Mouse (Mus musculus): ENCODE data around the gene Rad51b.

The Rad51b gene

DNA sequence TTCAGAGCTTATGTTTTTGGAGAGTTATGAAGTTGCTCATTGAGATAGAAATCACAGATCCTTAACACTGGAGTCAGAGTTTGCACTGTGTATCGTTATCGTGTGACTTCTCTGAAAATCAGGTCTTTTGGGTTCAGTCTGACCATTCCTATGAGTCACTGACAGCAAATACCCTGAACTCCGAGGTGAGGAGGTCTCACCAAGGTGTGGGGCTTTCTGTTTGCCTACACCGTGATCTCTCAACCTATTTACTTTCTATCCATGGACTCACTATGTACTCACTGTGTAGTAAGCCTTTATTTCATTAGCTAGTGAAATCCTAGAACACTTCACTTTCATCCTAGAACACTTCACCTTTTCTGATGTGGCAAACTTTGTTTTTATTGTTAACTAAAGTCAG, 34.6 kb downstream of the Rad51b start:
- DNase-seq: no peak

DNA sequence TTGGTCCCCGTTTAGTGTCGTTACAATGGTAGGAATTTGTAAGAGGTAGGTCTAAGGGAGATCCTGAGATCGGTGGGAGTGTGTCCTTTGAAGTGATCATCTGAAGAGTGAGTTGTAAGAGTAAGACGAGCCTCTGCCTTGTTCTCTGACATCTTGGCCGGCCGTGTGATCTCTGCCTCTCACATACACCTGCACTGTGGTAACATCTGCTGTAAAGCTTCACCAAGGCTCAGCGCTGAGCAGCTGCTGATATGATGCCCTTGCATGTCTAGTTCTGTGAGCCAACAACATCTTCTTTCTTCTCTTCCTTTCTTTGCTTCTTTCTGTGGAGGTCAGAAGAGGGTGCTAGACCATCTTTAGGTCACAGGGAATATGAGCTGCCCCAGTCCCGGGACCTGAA, 41.7 kb downstream of the Rad51b start:
- peak; percentile 23 to 54 for DNase-seq

DNA sequence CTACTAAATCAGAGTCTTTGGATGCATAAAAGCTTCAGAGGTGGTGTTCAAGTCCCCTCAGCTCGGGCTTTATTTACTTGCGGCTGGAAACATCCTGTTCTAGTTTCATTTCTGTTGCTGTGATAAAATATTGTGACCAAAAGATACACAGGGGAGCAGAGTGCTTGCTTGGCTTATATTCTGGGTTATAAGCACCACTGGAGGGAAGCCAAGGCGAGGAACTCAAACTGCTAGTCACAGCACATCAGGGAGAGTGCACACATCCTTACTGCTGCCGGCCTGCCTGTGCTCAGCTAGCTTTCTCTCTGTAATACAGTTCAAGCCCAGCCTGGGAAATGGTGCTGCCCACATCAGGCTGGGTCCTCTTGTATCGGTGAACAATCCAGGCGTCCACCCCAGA, 43.4 kb downstream of the Rad51b start:
- DNase-seq: no peak

DNA sequence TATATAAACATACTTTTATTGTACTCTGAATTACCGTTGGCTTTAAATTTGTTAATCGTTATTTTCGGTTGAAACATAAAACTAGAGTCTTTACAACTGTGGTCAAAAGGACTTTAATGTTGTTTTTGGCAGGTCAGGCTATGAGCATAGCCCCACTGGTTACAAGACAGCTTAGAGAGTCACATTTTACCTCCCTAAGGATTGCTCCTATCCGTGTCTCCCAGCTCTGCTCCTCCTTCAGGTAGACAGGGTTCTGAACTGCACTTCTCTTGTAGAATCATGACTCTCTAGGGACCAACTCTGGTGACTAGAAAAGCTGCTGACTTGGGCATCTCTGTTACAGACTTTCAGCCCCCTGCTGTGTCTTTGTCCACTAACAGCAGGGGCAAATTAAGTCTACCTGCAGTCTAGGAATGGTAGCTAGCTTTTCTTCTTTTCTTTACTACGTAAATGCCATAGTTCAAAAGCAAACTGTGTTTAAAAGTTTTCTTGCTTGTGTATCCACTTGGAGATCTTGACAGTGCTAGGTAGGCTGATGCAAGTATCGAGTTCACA, 44.3 kb downstream of the Rad51b start:
- DNase-seq: no peak

DNA sequence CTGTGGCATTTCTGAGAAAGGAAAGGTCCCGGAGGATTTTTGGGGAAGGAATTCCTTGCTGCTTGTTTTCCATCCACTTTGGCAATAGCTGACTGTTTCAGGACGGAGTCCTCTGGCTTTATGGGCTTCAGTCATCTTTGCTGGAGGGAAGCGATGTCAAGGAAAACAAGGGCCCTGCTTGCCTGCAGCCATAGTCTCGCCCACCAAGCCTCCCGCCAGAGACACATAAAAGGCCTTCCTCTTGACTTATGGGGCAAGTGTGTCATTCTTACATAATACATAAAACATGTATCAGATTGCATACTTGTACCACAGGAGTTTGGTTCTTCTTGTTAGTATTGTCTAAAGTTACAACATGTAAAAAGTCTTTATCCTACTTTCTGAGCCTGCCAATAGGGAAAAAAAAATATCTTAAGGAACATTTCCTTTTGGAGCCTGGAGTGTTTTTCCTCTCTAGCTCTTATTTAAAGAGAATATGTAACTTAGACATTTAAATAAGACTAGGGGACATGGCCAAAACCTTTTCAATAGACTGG, 49.2 kb downstream of the Rad51b start:
- DNase-seq: no peak

DNA sequence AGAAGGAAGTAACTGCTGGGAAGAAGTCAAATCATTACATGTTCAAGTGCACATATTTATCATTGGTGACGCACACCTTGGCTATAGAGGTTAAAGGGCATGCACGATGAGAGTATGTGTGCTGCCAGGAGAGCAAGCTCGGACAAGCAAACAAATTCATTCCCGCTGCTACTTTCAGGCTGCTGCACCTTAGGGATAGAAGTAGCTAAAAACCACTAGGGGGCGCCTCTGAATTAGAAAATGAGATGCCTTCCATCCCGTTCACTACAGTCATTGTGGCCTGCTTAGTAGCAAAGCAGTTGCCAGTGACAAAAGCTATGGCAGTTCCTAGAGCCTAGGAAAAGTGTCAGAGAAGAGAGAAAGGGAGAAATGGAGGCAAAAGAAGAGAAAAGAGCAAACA, 50.6 kb downstream of the Rad51b start:
- DNase-seq: peak; percentile 17 to 21

DNA sequence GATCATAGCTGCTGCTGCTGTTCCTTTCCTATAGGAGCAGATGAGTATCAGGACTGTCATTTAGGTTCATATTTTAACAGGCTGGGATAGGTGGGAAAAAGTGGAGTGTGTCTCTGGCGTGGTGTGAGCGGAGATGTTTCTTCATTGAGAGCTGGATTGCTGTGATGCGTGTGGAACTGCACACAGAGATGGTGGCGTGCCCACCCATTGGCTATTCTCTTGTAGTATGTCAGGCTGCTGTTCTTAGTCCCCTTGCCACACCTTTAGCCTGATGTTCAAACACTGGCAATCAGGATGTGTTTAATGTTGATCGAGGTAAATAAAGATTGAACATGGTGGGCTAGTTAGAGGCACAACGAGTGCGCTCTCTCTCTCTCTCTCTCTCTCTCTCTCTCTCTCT, 54.4 kb downstream of the Rad51b start:
- DNase-seq: no peak

DNA sequence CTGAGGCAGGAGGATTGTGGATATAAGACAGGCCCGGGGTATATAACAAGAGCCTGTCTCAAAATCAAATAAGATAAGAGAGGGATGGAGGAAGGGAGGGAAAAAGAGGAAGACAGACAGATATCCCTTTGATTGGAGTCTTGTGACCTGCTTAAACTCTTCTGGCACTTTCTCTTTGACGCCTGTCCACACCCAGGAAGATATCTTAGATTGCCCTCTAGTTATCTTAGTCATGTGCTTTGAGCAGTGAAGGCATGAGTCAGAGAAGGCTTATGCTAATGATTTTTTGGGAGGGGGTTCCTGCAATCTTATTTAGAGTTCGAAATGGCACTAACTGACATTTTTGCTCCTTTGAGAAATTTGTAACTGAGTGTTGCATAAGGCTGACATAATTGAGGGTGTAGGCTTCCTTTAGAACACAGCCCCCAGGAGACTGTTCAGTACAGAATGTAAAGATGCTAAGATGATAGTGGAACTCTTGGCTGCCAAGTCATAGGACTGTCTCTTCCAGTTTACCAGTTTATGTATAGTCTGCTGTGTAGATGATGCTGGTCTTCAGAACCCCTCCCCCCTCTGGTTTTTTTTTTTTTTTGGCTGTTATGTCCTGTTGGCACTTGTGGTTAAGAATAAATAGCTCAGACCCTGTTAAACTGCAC, 55.1 kb downstream of the Rad51b start:
- no peak for DNase-seq

DNA sequence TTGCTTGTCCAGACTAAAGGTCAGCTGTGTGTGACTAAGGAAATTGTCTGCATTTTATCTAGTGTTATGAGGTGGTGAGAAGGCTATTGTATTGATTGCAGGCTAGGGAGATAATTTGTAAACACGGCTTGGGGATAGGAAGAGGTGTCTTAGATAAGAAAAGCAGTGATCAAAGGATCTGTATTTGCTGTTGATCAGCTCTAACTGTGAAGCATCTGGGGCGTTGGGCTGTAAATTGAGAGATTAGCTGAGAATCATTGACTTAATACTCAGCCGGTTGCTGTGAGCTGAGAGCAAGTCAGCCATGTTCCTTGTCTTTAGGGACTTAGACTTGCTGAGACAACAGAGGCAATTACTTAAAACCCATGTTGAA, 55.6 kb downstream of the Rad51b start:
- DNase-seq: no peak

DNA sequence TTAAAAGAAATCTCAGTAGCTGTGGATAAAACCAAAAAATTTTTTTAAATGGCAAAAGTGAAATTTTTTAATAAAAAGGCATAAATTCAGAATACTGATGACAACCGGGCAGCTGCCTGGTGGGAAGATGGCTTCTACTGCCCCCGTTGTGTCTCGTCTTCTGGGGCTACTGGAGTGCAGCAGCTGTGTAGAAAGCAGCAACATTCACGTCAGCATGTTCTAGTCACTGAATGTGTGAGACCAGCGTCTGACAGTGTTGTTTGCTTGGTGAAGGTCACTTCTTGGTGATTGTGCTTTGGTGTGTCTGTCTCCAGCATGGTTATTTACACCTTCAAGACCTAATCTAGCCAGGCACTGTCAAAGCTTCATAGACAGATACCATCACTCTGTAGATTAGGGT, 56.3 kb downstream of the Rad51b start:
- DNase-seq: no peak

DNA sequence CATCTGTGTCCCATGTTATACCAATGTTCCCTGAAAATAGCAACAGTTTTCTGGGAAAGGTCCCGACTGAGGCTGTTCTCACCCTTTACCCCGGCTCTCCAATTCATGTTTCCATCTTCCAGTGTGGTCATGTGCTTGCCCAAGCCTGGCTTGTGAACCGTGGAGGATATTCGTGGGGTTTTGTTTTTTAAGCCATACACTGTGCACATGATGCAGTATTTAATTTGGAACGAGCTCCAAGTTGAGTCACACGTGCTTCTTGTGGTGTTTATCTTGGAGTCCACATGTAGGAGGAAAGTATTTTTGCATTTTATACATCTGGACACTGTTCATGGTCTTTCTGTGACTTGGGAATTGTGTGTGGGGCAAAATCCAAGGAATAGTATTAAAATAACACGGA, 57.5 kb downstream of the Rad51b start:
- DNase-seq: no peak

DNA sequence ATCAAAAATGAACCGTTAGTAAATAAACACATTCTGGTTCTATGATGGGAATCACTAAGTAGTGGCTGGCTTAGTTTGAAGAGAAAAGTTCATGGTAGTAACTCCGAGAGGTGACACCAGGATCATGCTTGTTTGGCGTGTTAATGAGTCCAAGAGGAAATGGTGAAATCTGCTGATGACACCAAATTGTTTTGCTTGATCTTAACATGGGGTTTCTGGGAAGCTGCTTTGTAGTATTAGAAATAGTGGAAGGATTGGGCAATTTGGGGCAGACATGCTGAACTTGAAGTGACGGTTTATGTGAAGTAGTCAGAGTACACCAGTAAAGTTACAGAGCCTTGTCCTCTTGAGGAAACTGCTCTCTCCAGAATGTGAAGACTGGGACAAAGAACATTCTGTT, 59.1 kb downstream of the Rad51b start:
- no peak for DNase-seq

DNA sequence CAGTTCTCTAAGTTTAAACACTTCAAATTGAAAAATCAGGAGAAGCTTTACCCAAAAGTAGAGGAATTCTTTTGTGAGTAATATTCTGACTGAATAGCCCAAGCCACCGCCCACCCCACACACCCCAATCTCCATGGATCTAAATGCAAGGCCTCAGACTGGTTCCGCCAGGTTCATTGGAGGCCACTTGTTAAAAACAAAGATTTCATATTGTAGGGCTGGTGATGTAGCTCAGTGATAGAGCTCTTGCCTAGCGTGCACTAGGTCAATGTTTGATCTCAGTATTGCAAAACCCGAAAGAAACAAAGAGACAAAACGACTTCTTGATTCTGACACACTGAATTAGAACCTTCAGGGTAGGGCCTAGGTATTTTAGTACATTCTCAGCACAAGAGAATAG, 60.5 kb downstream of the Rad51b start:
- DNase-seq: no peak

DNA sequence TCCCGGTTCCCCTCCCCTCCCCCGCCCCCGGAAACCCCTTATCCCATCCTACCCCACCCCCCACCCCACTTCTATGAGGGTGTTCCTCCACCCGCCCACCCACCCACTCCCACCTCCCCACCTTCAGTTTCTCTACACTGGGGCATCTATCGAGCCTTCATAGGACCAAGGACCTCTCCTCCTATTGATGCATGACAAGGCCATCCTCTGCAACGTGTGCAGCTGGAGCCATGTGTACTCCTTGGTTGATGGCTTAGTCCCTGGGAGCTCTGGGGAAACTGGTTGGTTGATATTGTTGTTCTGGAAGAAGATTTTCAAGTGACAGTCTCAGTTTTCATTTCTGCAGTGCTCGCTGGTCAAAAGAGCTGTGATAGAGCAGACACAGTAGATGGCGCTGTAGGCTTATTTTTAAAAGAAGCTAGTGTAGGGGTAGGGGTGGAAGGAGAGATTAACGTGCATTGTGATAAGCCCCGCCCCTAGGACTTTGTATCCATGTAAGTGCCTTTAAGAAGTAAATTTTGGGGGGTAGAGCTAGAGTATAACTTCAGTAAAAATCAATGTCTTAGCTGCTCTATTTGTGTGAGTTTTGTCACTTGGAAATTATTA, 61.6 kb downstream of the Rad51b start:
- peak; percentile 20 to 44 for DNase-seq

DNA sequence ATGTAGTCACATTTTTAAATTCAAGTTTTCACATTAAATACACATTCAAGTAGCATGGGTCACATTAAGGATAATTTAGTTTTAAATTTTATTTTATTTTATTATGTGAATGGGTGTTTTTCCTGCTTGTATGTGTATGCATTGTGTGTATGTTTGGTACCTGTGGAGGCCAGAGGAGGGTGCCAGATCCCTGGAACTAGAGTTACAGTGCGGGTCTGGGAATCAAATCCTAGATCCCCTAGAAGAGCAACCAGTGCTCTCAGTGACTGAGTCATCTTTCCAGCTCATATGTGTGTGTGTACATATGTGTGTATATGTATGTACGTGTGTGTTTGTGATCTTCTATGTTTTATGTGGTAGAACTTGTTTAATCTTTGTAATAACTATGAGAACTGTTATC, 62.3 kb downstream of the Rad51b start:
- no peak for DNase-seq

DNA sequence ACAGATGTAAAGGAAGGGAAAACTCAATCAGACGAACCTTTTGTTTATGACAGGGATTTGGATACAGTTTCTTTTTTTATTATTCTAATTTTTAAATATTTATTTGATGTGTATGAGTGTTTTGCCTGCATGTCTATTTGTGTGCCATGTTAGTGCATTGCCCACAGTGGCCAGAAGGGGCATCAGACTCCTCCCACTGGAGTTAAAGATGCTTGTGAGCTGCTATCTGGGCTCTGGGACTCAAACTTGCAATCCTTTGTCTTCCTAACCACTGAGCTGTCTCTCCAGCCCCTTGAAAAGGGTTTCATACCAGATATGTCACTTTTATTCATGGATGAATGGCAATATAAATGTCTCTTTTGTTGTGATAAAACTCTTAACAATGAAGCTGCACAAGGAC, 65.1 kb downstream of the Rad51b start:
- peak; percentile 43 to 51 for DNase-seq

DNA sequence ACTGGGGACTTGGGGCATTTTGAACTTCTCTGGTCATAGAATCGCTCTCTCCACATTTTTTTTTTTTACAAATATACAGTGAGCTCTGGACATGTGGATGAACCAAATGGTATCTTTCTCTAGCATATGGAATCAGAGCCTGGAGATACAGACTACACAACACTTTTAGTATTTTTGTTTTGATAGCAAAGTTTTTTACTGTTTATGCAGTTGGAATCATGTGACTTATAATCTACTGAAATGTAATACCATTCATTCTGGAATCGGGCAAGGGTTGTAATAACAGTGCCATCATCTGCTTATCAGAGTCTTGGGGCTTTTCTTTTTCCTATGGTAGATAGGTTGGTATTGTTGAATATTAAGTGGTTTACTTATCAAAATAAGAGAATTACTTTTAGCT, 67.2 kb downstream of the Rad51b start:
- no peak for DNase-seq

DNA sequence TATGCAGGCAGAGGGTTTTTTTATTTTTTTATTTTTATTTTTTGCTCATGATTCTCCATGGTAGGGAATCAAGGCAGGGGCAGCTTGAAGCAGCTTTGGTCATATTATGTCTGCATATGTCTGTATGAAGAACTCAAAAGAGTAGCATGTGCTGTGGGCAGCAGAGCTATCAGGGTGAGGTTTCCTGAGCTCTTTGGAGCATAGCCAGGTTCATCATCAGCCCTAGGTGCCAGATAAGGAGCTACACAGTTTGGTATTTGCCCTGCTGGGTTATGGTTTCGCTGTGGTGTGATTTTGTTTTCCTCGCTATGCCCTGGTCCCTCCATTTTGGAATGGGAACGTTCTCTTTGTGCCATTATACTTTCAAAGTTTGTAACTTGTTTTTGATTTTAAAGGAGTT, 71.7 kb downstream of the Rad51b start:
- DNase-seq: no peak

DNA sequence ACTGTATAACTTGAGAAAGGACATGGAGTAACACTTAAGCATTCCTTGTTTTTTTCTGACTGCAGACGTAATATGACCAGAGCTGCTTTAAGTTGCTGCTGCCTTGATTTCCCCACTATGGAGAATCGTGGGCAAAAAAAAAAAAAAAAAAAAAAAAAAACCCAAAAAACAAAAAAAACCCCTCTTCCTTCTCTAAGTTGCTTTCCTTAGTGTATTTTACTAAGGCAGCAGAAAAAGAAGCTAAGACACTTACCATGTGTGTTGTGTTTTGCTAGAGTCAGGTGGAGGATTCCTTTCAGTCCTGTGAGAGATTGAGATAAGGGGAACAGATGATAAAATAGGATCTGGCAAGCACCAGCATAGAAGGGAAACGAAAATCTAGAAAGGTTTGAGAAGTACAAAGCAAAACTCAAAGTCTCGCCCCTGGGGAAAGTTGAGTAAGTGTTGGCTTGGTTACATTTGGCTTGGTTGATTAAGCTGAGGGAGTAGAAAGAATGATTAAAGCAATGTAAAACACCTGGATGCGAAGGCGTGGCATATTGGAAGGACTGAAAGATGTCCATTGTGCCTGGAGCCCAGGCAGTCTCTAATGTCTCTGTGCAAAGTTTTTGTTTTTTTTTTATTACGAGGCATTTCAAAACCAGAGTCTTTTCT, 72.6 kb downstream of the Rad51b start:
- DNase-seq: no peak

DNA sequence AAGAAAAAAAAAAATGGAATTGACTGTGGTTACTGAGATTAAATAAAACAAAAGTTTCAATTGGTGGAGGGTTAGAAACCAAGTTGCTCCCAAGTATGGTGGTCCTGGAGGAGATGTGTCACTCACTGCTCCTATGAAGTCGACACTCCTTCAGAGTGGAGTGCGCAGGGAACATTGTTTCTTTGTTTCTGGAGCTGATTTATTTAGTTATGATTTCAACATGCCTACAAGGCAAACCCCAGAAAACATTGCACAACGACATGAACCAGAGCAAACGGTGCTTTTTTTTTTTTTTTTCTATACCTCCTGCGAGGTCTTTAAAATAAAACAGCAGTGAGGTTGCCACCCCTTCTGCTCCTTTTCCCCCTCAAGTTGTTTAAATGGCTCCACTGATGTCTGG, 75.6 kb downstream of the Rad51b start:
- DNase-seq: no peak

DNA sequence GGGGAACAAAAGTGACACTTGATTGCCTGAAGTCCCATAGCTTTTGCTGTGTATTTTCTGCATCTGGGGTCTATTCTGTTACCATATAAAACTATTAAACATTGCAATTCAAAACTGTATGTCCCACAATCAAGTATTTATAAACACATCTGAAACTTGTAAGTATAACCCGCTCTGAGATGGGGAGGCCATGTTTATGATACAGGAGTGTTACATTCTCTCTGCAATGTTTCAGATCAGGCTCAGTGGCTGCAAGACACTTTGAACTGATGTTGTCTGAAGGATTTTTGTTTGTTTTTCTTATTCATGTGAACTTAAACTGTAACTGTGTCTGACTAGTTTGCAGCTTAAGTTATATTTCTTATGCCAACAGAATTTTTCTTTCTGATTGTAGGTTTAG, 80.3 kb downstream of the Rad51b start:
- DNase-seq: no peak

DNA sequence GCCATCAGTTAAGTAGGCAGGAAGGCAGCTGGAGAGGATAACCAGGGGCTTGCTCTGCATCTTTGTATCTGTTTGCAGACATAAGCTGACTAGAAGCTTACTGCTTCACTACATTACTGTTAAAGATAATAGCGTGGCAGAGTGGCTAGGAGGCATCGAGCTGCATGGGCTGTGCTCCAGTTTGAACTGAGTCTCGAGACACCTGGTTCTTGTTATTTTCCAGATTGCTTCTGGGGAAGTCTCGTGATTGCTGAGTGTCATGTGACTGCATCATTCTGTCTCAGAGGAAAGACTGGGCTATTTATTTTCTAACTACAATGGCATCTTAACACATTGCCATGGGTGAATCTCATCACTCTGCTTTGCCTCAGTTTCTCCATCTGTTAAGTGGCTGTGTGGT, 80.8 kb downstream of the Rad51b start:
- no peak for DNase-seq

DNA sequence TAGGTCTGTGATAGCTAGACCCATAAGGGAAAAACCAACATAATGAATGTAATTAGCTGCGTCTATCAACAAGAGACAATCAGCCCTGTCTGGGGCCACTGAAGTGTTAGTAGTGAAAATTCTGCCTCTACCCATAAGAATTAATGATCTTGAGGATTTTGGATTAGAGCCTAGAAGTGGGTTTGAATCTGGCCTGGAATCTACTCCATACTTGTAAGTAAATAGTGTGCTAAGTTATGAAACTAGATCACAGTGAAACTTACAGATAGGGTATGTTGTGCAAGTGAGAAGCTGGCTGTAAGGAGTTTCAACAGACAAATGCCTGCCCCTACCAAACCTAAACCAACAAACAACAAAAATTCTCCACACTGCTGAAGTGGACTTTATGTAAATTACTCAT, 83.1 kb downstream of the Rad51b start:
- no peak for DNase-seq

DNA sequence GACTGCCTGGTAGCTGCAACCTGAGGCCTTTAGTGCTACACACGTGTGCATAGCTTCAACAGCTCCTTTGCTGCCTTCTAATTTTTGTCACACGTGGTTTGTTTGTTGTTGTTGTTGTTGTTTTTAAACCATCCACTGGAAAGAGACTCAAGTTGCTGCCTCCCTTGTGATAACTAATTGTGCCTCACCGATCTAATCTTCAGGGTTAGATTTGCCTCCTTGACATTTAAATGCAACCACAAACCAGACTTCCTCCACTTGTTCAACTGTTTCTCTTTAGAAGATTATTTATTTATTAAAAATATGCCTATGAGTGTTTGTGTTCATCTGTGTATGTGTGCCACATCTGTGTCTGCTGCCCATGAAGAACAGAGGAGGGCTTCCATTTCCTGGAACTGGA, 84.4 kb downstream of the Rad51b start:
- no peak for DNase-seq
